Mouse (Mus musculus) cerebellum, postnatal 14 days (tissue): Measurements from ENCODE around the gene Cfap300.

ENCODE experiments used
- DNase-seq, 2 experiments: peaks; one replicate each; pipeline ENCODE4 v3.0.0; 2021; ENCODE audit warnings: mixed read lengths in 2 of 2

Cfap300 gene

GRCm38 (mm10) chr9:8042338-8043043 is at the start of gene Cfap300:
Gene Cfap300, minus strand, starts transcription at chr9:8042823.
- peak; percentile 99 for DNase-seq

GRCm38 (mm10) chr9:8078882-8079281 is 36.3 kb upstream of the Cfap300 start:
- DNase-seq: no peak

GRCm38 (mm10) chr9:8074345-8074744 is 31.7 kb upstream of the Cfap300 start:
- DNase-seq: peak; percentile 49 to 55

GRCm38 (mm10) chr9:8073203-8073755 is 30.7 kb upstream of the Cfap300 start:
- no peak for DNase-seq

GRCm38 (mm10) chr9:8059636-8060035 is 17.0 kb upstream of the Cfap300 start:
- no peak for DNase-seq

GRCm38 (mm10) chr9:8054831-8055230 is 12.2 kb upstream of the Cfap300 start:
- no peak for DNase-seq

GRCm38 (mm10) chr9:8043044-8043387 is 393 bp upstream of the Cfap300 start:
- DNase-seq: no peak

GRCm38 (mm10) chr9:8035546-8035945 is 7.1 kb downstream of the Cfap300 start:
- no peak for DNase-seq

GRCm38 (mm10) chr9:8035091-8035490 is 7.5 kb downstream of the Cfap300 start:
- no peak for DNase-seq

GRCm38 (mm10) chr9:8034143-8034542 is 8.5 kb downstream of the Cfap300 start:
- DNase-seq: no peak

- DNase-seq: peak; percentile 47 to 54
Measured at GRCm38 (mm10) chr9:8032847-8033246, 9.8 kb downstream of the Cfap300 start.

GRCm38 (mm10) chr9:8018609-8019008 is 24.0 kb downstream of the Cfap300 start:
- DNase-seq: no peak

- DNase-seq: peak; percentile 34 to 47
Measured at GRCm38 (mm10) chr9:8017253-8017913, 25.2 kb downstream of the Cfap300 start.

- DNase-seq: peak; percentile 80 to 81
Measured at GRCm38 (mm10) chr9:8004370-8004991, 38.1 kb downstream of the Cfap300 start, which contains the start of gene Yap1. Gene Yap1, minus strand, starts transcription at chr9:8004596.

GRCm38 (mm10) chr9:8003301-8004271 is 39.0 kb downstream of the Cfap300 start:
- DNase-seq: peak; percentile 52 to 53

- DNase-seq: peak in 1 of 2 experiments; percentile 12
Measured at GRCm38 (mm10) chr9:8002806-8003205, 39.8 kb downstream of the Cfap300 start.

GRCm38 (mm10) chr9:8001352-8001751 is 41.3 kb downstream of the Cfap300 start:
- DNase-seq: peak; percentile 14 to 19

GRCm38 (mm10) chr9:7994275-7994674 is 48.3 kb downstream of the Cfap300 start:
- no peak for DNase-seq

GRCm38 (mm10) chr9:7992651-7993050 is 50.0 kb downstream of the Cfap300 start:
- no peak for DNase-seq

GRCm38 (mm10) chr9:7990897-7991296 is 51.7 kb downstream of the Cfap300 start:
- DNase-seq: no peak

- DNase-seq: no peak
Measured at GRCm38 (mm10) chr9:7987119-7987518, 55.5 kb downstream of the Cfap300 start.

GRCm38 (mm10) chr9:7984287-7984686 is 58.3 kb downstream of the Cfap300 start:
- DNase-seq: no peak
